Mouse (Mus musculus): ENCODE measurements at regions not wholly inside any gene's neighbourhood (a gene's known extent, or its start where the extent isn't known, plus 50 kb on each side); places are given as distances from the start of the nearest gene placed in this dataset.
A peak's percentile ranks its signal among the peaks of the same experiment; 100 is the strongest.

DNA sequence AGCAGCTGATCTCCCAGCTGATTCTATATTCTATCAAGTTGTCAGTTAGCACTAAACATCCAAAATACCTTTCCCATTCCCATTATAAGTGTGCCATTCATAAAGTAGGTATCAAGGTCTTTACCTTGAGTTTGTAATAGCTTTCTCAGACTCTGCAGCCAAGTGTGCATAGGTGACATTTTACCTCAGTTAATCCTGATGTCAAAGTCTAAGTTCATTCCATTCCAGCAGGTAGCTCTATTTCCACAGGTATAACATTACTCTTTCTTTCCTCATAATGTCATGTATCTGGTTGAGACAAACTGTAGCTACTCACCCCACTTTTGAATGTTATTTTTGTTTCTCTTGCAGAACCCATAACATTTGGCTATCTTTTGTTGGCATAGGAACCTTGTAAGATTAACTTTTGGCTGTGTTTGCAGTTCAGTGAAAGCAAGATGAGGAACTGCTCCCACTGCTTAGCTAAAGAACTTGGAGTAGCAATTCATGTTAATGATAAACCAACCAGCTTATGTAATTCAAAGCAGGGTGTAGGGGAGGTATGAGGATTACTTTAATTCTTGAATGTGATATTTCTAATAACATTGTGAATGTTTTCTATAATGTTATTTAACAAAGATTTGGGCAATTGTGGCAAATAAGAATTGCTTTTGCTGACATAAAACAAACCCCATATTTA is 107.0 kb downstream of the 4933402N22Rik start:
- no peaks in the 10 kb centered on the region for H3K36me3 ChIP-seq (ENCODE audit: control insufficient read depth, insufficient read depth, low read length)
- H3K4me3 ChIP-seq (ENCODE audit: low read depth, low read length) = no peak overlapping the region
- TF ChIP-seq CTCF (IDR thresholded peaks at IDR 0.05; ENCODE audit: low read depth) = no peak
- TF ChIP-seq EP300 (optimal IDR thresholded peaks at IDR 0.05) = no peak
- H3K9ac ChIP-seq (ENCODE audit: low read length) = no peak overlapping the region
- H3K27me3 ChIP-seq (ENCODE audit: control insufficient read depth, insufficient read depth, low read length) = no peaks in the 10 kb centered on the region
- H3K9me3 ChIP-seq (ENCODE audit: control insufficient read depth, low read length) = no peaks in the 10 kb centered on the region
- no peaks in the 10 kb centered on the region for H3K4me1 ChIP-seq (replicated peaks; ENCODE audit: control insufficient read depth, insufficient read depth)
- H3K27ac ChIP-seq (replicated peaks) = no peak overlapping the region
- DNase-seq (ENCODE audit: low spot score) (no peak), ATAC-seq (ENCODE audit: low FRiP score, low TSS enrichment) (no peak)
- H3K4me2 ChIP-seq (replicated peaks; ENCODE audit: low read depth) = no peak overlapping the region

GRCm38 (mm10) chr5:12030002-12030401 is 112.2 kb downstream of the 4933402N22Rik start:
- no peak overlapping the region for H3K4me2 ChIP-seq (replicated peaks; ENCODE audit: low read depth)
- no peaks in the 10 kb centered on the region for H3K9me3 ChIP-seq (ENCODE audit: control insufficient read depth, low read length)
- H3K9ac ChIP-seq (ENCODE audit: low read length) = no peak overlapping the region
- TF ChIP-seq CTCF (IDR thresholded peaks at IDR 0.05; ENCODE audit: low read depth) (peak; percentile 86), EP300 (optimal IDR thresholded peaks at IDR 0.05) (no peak)
- 6% methylated on average over 5 of the region's 5 CpGs for WGBS
- ATAC-seq (ENCODE audit: low FRiP score, low TSS enrichment) = peak; percentile 63; the same call in 1 of the 2 replicates
- peak; percentile 42 for DNase-seq (ENCODE audit: low spot score)
- no peaks in the 10 kb centered on the region for H3K4me1 ChIP-seq (replicated peaks; ENCODE audit: control insufficient read depth, insufficient read depth)
- H3K27me3 ChIP-seq (ENCODE audit: control insufficient read depth, insufficient read depth, low read length) = no peaks in the 10 kb centered on the region
- H3K27ac ChIP-seq (replicated peaks) = no peak overlapping the region
- H3K36me3 ChIP-seq (ENCODE audit: control insufficient read depth, insufficient read depth, low read length) = no peaks in the 10 kb centered on the region
- H3K4me3 ChIP-seq (ENCODE audit: low read depth, low read length) = no peak overlapping the region

DNA sequence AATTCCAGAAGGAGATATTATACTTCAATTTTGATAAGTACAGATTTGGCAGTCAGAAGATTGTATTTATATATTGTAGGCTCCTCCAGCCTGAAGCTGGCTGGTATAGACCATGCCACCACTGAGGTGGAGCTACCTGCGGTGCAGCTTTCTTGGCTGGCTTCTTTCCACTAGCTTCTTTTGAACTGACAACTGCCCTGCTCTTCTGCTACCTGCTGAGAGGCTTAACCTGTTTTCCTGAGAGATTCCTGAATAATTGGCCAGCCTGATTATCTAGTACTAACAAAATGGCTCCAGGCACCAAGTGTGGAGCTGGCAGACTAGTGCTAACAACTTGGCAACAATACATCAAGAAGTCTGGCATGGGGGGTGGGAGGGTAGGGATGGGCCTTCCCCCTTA is 132.0 kb downstream of the 4933402N22Rik start:
- WGBS = 65% methylated on average over 1 of the region's 1 CpGs
- Histone ChIP-seq H3K4me2 (replicated peaks; ENCODE audit: low read depth) (no peak overlapping the region), H3K9me3 (ENCODE audit: control insufficient read depth, low read length) (0 out of 2 replicates have a peak, but pooled peaks cover 5% of the 10 kb centered on the region), H3K9ac (ENCODE audit: low read length) (no peak overlapping the region), H3K27me3 (ENCODE audit: control insufficient read depth, insufficient read depth, low read length) (no peaks in the 10 kb centered on the region), H3K4me1 (replicated peaks; ENCODE audit: control insufficient read depth, insufficient read depth) (no peaks in the 10 kb centered on the region), H3K4me3 (ENCODE audit: low read depth, low read length) (no peak overlapping the region), H3K27ac (replicated peaks) (no peak overlapping the region), H3K36me3 (ENCODE audit: control insufficient read depth, insufficient read depth, low read length) (no peaks in the 10 kb centered on the region)
- no peak for DNase-seq (ENCODE audit: low spot score)
- ATAC-seq (ENCODE audit: low FRiP score, low TSS enrichment) = no peak
- TF ChIP-seq EP300 (optimal IDR thresholded peaks at IDR 0.05) (no peak), CTCF (IDR thresholded peaks at IDR 0.05; ENCODE audit: low read depth) (no peak)

DNA sequence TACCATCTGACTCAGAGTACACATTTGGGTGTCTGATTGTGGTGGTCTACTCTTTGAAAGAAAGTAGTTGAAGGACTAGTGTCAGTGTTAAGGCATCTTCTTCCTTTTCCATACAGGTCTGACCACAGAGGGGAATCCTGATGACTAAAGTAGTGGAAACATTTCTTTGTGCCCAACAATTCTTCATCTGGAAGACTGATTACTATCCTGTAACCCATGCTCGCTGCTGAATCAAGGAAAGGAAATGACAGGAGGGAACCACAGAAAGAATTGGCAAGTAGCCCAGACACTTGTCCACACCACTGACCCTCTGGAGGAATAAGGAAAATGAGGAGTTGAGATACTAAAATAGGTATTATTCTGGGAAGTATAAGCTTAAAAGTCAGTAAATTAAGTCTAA is 162.3 kb downstream of the 4933402N22Rik start:
- DNase-seq (ENCODE audit: low spot score) (no peak), ATAC-seq (ENCODE audit: low FRiP score, low TSS enrichment) (no peak)

DNA sequence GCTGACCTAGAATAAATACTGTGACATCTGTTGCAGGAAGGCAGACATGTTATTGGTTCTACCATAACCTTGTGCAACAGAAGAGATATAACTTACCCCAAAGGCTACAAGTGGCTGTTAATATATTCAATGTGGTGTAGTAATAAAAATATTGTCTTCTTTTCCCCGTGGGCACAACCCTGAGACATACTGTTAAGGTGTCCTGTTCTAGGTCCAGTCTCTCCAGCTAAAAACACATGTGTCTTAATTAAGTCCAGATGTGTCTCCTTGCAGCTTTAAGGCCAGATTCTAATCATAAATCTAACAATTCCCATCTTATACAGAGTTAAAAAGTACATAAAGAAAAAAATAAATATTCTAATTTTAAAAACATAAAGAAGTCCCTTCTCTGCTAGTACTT is 175.8 kb downstream of the 4933402N22Rik start:
- Histone ChIP-seq H3K27ac (replicated peaks) (no peak overlapping the region), H3K9me3 (ENCODE audit: control insufficient read depth, low read length) (no peaks in the 10 kb centered on the region), H3K4me3 (ENCODE audit: low read depth, low read length) (no peak overlapping the region), H3K27me3 (ENCODE audit: control insufficient read depth, insufficient read depth, low read length) (no peaks in the 10 kb centered on the region), H3K4me2 (replicated peaks; ENCODE audit: low read depth) (no peak overlapping the region), H3K4me1 (replicated peaks; ENCODE audit: control insufficient read depth, insufficient read depth) (no peaks in the 10 kb centered on the region), H3K9ac (ENCODE audit: low read length) (no peak overlapping the region), H3K36me3 (ENCODE audit: control insufficient read depth, insufficient read depth, low read length) (no peaks in the 10 kb centered on the region)
- ATAC-seq (ENCODE audit: low FRiP score, low TSS enrichment) (no peak), DNase-seq (ENCODE audit: low spot score) (no peak)
- WGBS = 72% methylated on average over 1 of the region's 1 CpGs
- TF ChIP-seq CTCF (IDR thresholded peaks at IDR 0.05; ENCODE audit: low read depth) (no peak), EP300 (optimal IDR thresholded peaks at IDR 0.05) (no peak)

More for the DNA sequence above, 162.3 kb downstream of the 4933402N22Rik start:
- H3K36me3 ChIP-seq (ENCODE audit: control insufficient read depth, insufficient read depth, low read length) = no peaks in the 10 kb centered on the region
- H3K4me3 ChIP-seq (ENCODE audit: low read depth, low read length) = no peak overlapping the region
- H3K27ac ChIP-seq (replicated peaks) = no peak overlapping the region
- no peak overlapping the region for H3K9ac ChIP-seq (ENCODE audit: low read length)
- H3K4me1 ChIP-seq (replicated peaks; ENCODE audit: control insufficient read depth, insufficient read depth) = no peaks in the 10 kb centered on the region
- no peaks in the 10 kb centered on the region for H3K9me3 ChIP-seq (ENCODE audit: control insufficient read depth, low read length)
- no peak for TF ChIP-seq CTCF (IDR thresholded peaks at IDR 0.05; ENCODE audit: low read depth)
- TF ChIP-seq EP300 (optimal IDR thresholded peaks at IDR 0.05) = no peak
- H3K27me3 ChIP-seq (ENCODE audit: control insufficient read depth, insufficient read depth, low read length) = no peaks in the 10 kb centered on the region
- WGBS = 47% methylated on average over 1 of the region's 1 CpGs
- H3K4me2 ChIP-seq (replicated peaks; ENCODE audit: low read depth) = no peak overlapping the region

- H3K9me3 ChIP-seq (ENCODE audit: control insufficient read depth, low read length) = no peaks in the 10 kb centered on the region
- no peak overlapping the region for H3K27ac ChIP-seq (replicated peaks)
- ATAC-seq (ENCODE audit: low FRiP score, low TSS enrichment) (no peak), DNase-seq (ENCODE audit: low spot score) (no peak)
- H3K36me3 ChIP-seq (ENCODE audit: control insufficient read depth, insufficient read depth, low read length) = no peaks in the 10 kb centered on the region
- H3K9ac ChIP-seq (ENCODE audit: low read length) = no peak overlapping the region
- H3K4me1 ChIP-seq (replicated peaks; ENCODE audit: control insufficient read depth, insufficient read depth) = no peaks in the 10 kb centered on the region
- H3K4me3 ChIP-seq (ENCODE audit: low read depth, low read length) = no peak overlapping the region
- whole genome bisulfite sequencing = 27% methylated on average over 5 of the region's 5 CpGs
- no peak overlapping the region for H3K4me2 ChIP-seq (replicated peaks; ENCODE audit: low read depth)
- TF ChIP-seq EP300 (optimal IDR thresholded peaks at IDR 0.05) = no peak
- TF ChIP-seq CTCF (IDR thresholded peaks at IDR 0.05; ENCODE audit: low read depth) = no peak
- no peaks in the 10 kb centered on the region for H3K27me3 ChIP-seq (ENCODE audit: control insufficient read depth, insufficient read depth, low read length)
Observed at GRCm38 (mm10) chr5:12116587-12117354, 198.9 kb downstream of the 4933402N22Rik start.

Data from stomach, postnatal 0 days (tissue).